29 mouse cellular contexts compared by ENCODE assay signal in genomic region chr17:5218955-5219557, GRCm38 (mm10).
A peak's percentile ranks its signal among the peaks of the same experiment; 100 is the strongest.
DNase-seq lines count a peak whose midpoint lies in the region; ATAC-seq lines count a peak whose summit lies in the region.
"Had no signal": no experiment of that assay in that cellular context is flagged by ENCODE, and none has a peak within 500 bp of the region (broad histone marks: within the 10 kb centered on the region; RNA-seq: fewer than 3 reads in every experiment).

No protein-coding gene starts in this region.

- no peaks in the 10 kb centered on the region for H3K9me3 ChIP-seq in embryonic facial prominence, embryonic 15.5 days (replicated peaks)
- H3K9me3 ChIP-seq: forebrain, embryonic 12.5 days; heart, embryonic 10.5 days; heart, embryonic 15.5 days; hindbrain, embryonic 12.5 days; intestine, embryonic 15.5 days; lung, embryonic 15.5 days; midbrain, embryonic 10.5 days; midbrain, embryonic 15.5 days; neural tube, embryonic 15.5 days; stomach, embryonic 15.5 days had no signal

- ATAC-seq in embryonic facial prominence, embryonic 15.5 days (ENCODE audit: insufficient number of reproducible peaks, low FRiP score, low TSS enrichment, low read depth) = peak; percentile 30; the same call in 1 of the 2 replicates
- ATAC-seq in frontal cortex, adult (ENCODE audit: low TSS enrichment) = no peak
- no peak for ATAC-seq in granulocyte monocyte progenitor cell, adult 5-6 weeks (replicated peaks; ENCODE audit: poor library complexity, severe bottlenecking)
- ATAC-seq: CD4-positive, CD25-positive, alpha-beta regulatory T cell, adult 4 months; hindbrain, postnatal 0 days; intestine, embryonic 15.5 days; midbrain, embryonic 15.5 days had no signal

- H3K9ac ChIP-seq in embryonic facial prominence, embryonic 15.5 days = no peak overlapping the region
- H3K9ac ChIP-seq: forebrain, embryonic 12.5 days; forebrain, postnatal 0 days; heart, embryonic 15.5 days; hindbrain, embryonic 12.5 days; intestine, embryonic 15.5 days; lung, embryonic 15.5 days; midbrain, embryonic 15.5 days; neural tube, embryonic 15.5 days; stomach, embryonic 15.5 days had no signal

- peaks cover 50% of the 10 kb centered on the region for H3K4me1 ChIP-seq in embryonic facial prominence, embryonic 15.5 days

- H3K4me2 ChIP-seq in embryonic facial prominence, embryonic 15.5 days (replicated peaks) = no peak overlapping the region
- H3K4me2 ChIP-seq: forebrain, embryonic 12.5 days; heart, embryonic 15.5 days; hindbrain, embryonic 12.5 days; intestine, embryonic 15.5 days; lung, embryonic 15.5 days; midbrain, embryonic 15.5 days; neural tube, embryonic 15.5 days; stomach, embryonic 15.5 days had no signal

- H3K27ac ChIP-seq in embryonic facial prominence, embryonic 15.5 days (replicated peaks) = 0 out of 2 replicates have a peak overlapping the region, but pooled peaks have one; percentile 17
- H3K27ac ChIP-seq: forebrain, embryonic 12.5 days; heart, embryonic 10.5 days; heart, embryonic 15.5 days; hindbrain, embryonic 12.5 days; hindbrain, postnatal 0 days; intestine, embryonic 15.5 days; lung, embryonic 15.5 days; midbrain, embryonic 10.5 days; midbrain, embryonic 15.5 days; neural tube, embryonic 15.5 days; stomach, embryonic 15.5 days had no signal

- 32% methylated on average over 6 of the region's 6 CpGs for WGBS in embryonic facial prominence, embryonic 15.5 days

- H3K4me3 ChIP-seq in embryonic facial prominence, embryonic 15.5 days (replicated peaks) = no peak overlapping the region
- H3K4me3 ChIP-seq: forebrain, embryonic 12.5 days; heart, embryonic 10.5 days; heart, embryonic 15.5 days; hindbrain, embryonic 12.5 days; intestine, embryonic 15.5 days; lung, embryonic 15.5 days; midbrain, embryonic 10.5 days; midbrain, embryonic 15.5 days; neural tube, embryonic 15.5 days; stomach, embryonic 15.5 days had no signal

- DNase-seq in cerebellum, postnatal 10 days = peak; percentile 46 to 49
- DNase-seq in cerebellum, adult 9-11 months = no peak
- peak; percentile 80 for DNase-seq in NIH3T3 (ENCODE audit: low read depth)
- DNase-seq in adrenal gland, postnatal 25 days = peak; percentile 49
- DNase-seq: cerebellum, adult 11-12 months; cerebellum, postnatal 14 days; forebrain, postnatal 0 days; gastrocnemius, postnatal 10 days; heart, postnatal 36 days; kidney, adult 2 months; kidney, postnatal 36 days; layer of hippocampus, adult 9-11 months; retina, postnatal 1 day; right cerebral cortex, postnatal 14 days had no signal

- no peaks in the 10 kb centered on the region for H3K36me3 ChIP-seq in embryonic facial prominence, embryonic 15.5 days
- H3K36me3 ChIP-seq: forebrain, embryonic 12.5 days; heart, embryonic 10.5 days; heart, embryonic 15.5 days; hindbrain, embryonic 12.5 days; intestine, embryonic 15.5 days; lung, embryonic 15.5 days; midbrain, embryonic 10.5 days; midbrain, embryonic 15.5 days; neural tube, embryonic 15.5 days; stomach, embryonic 15.5 days had no signal

- H3K27me3 ChIP-seq in embryonic facial prominence, embryonic 15.5 days = no peaks in the 10 kb centered on the region
- H3K27me3 ChIP-seq: forebrain, embryonic 12.5 days; heart, embryonic 15.5 days; hindbrain, embryonic 12.5 days; intestine, embryonic 15.5 days; lung, embryonic 15.5 days; midbrain, embryonic 15.5 days; neural tube, embryonic 15.5 days; stomach, embryonic 15.5 days had no signal
